Mouse (Mus musculus): ENCODE results near the gene Klhl12.

GRCm38 (mm10) chr1:134513312-134513860 lies 58.1 kb downstream of the Klhl12 start:
- TF ChIP-seq POLR2A (IDR thresholded peaks at IDR 0.05; ENCODE audit: extremely low read depth, insufficient read depth, low read length) (no peak), CTCF (IDR thresholded peaks at IDR 0.05; ENCODE audit: extremely low read depth, insufficient read depth, low read length) (no peak)

All from cortical plate, adult 2 months (tissue).